28 mouse cellular contexts compared by ENCODE assay signal in the genomic region with DNA sequence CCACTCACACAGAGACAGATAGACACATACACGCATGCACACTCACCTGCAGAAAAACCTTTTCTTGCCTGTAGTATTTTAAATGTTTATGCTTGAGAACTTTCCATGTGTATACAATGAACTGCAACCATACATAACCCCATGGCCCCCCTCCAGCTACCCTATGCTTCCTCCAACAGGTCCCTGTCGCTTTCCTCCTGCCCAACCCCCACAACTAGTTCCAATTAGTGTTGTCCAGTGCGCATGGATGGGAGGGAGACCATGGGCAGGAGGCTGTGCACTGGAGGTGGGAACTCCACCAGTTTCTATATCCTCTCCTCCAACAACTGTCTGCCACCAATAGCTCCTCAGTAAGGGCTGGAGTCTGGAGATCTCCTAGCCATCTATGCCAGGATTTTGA.
"Had no signal": no experiment of that assay in that cellular context is flagged by ENCODE, and none has a peak within 500 bp of the region (broad histone marks: within the 10 kb centered on the region; RNA-seq: fewer than 3 reads in every experiment).

No protein-coding gene starts in this region.

- H3K27me3 ChIP-seq: embryonic facial prominence, embryonic 12.5 days; embryonic facial prominence, embryonic 13.5 days; embryonic facial prominence, embryonic 15.5 days; forebrain, embryonic 12.5 days; forebrain, embryonic 13.5 days; forebrain, embryonic 15.5 days had no signal

- DNase-seq: cerebellum, adult 2 months; cerebellum, adult 8-10 months; cerebellum, adult 9-10 months; cerebellum, adult 9-11 months; cerebellum, postnatal 10 days; cerebellum, postnatal 14 days; cerebellum, postnatal 25 days; cerebellum, postnatal 36 days; embryo, embryonic 11 days; forebrain, postnatal 0 days; gastrocnemius, adult 2 months; gastrocnemius, postnatal 10 days; gastrocnemius, postnatal 14 days; gastrocnemius, postnatal 25 days; gastrocnemius, postnatal 36 days; heart, adult 18-20 months; heart, adult 2 months had no signal

- H3K9me3 ChIP-seq: embryonic facial prominence, embryonic 10.5 days; embryonic facial prominence, embryonic 12.5 days; embryonic facial prominence, embryonic 13.5 days; embryonic facial prominence, embryonic 15.5 days; forebrain, embryonic 10.5 days; forebrain, embryonic 12.5 days; forebrain, embryonic 13.5 days; forebrain, embryonic 15.5 days had no signal

- H3K9ac ChIP-seq: embryonic facial prominence, embryonic 12.5 days; embryonic facial prominence, embryonic 13.5 days; embryonic facial prominence, embryonic 15.5 days; forebrain, embryonic 12.5 days; forebrain, embryonic 13.5 days; forebrain, embryonic 15.5 days; forebrain, postnatal 0 days had no signal

- H3K27ac ChIP-seq: embryonic facial prominence, embryonic 10.5 days; embryonic facial prominence, embryonic 12.5 days; embryonic facial prominence, embryonic 13.5 days; embryonic facial prominence, embryonic 15.5 days; forebrain, embryonic 10.5 days; forebrain, embryonic 12.5 days; forebrain, embryonic 13.5 days; forebrain, embryonic 15.5 days; gastrocnemius, adult 2 months; heart, adult 2 months had no signal

- H3K36me3 ChIP-seq: embryonic facial prominence, embryonic 10.5 days; embryonic facial prominence, embryonic 12.5 days; embryonic facial prominence, embryonic 13.5 days; embryonic facial prominence, embryonic 15.5 days; forebrain, embryonic 10.5 days; forebrain, embryonic 12.5 days; forebrain, embryonic 15.5 days had no signal

- H3K4me2 ChIP-seq: embryonic facial prominence, embryonic 12.5 days; embryonic facial prominence, embryonic 13.5 days; embryonic facial prominence, embryonic 15.5 days; forebrain, embryonic 12.5 days; forebrain, embryonic 13.5 days; forebrain, embryonic 15.5 days had no signal

- H3K4me3 ChIP-seq: embryonic facial prominence, embryonic 10.5 days; embryonic facial prominence, embryonic 12.5 days; embryonic facial prominence, embryonic 13.5 days; embryonic facial prominence, embryonic 15.5 days; erythroblast, embryonic 14.5 days; forebrain, embryonic 10.5 days; forebrain, embryonic 12.5 days; forebrain, embryonic 13.5 days; forebrain, embryonic 15.5 days; gastrocnemius, adult 2 months; heart, adult 2 months had no signal

- H3K4me1 ChIP-seq: embryonic facial prominence, embryonic 10.5 days; embryonic facial prominence, embryonic 12.5 days; embryonic facial prominence, embryonic 13.5 days; embryonic facial prominence, embryonic 15.5 days; forebrain, embryonic 10.5 days; forebrain, embryonic 12.5 days; forebrain, embryonic 13.5 days; forebrain, embryonic 15.5 days had no signal

- ATAC-seq: forebrain, embryonic 13.5 days; forebrain, embryonic 14.5 days; forebrain, embryonic 15.5 days; forebrain, embryonic 16.5 days; forebrain, postnatal 0 days had no signal
